Mouse (Mus musculus) limb, embryonic 11.5 days (tissue): ENCODE measurements around the gene Sfn. TPM values are rescaled to one million over a fixed set of nuclear protein-coding genes. Genes with fewer than 3 reads are reported as not detected.

ENCODE experiments used
- ATAC-seq: fragments of 200-750 bp; cut with Nextera tagmentation; 2 replicates; pipeline ENCODE4 v1.8.0; 2017; ENCODE audit warnings: low read depth; ENCODE audit not compliant: insufficient number of reproducible peaks, low FRiP score, low TSS enrichment
- DNase-seq: peaks from one replicate; pipeline ENCODE4 v3.0.0-alpha.2; 2015; ENCODE audit warnings: low spot score
- H3K27ac ChIP-seq: fragments of 300-500 bp; sonication (generic); replicated peaks from 2 replicates; pipeline ENCODE4 v1.5.1; 2014; ENCODE audit warnings: low read depth, mild to moderate bottlenecking, low read length
- H3K27me3 ChIP-seq: fragments of 300-500 bp; sonication (generic); 2 replicates; pipeline ENCODE4 v1.6.1; 2014; ENCODE audit warnings: mild to moderate bottlenecking, low read length, mixed read lengths; ENCODE audit not compliant: control insufficient read depth, insufficient read depth
- H3K36me3 ChIP-seq: fragments of 300-500 bp; sonication (generic); 2 replicates; pipeline ENCODE4 v1.6.1; 2014; ENCODE audit warnings: mild to moderate bottlenecking, low read length, moderate library complexity, mixed read lengths; ENCODE audit not compliant: control insufficient read depth, insufficient read depth
- H3K4me1 ChIP-seq: fragments of 300-500 bp; sonication (generic); 2 replicates; pipeline ENCODE4 v1.6.1; 2014; ENCODE audit warnings: low read length, mixed read lengths; ENCODE audit not compliant: control insufficient read depth, insufficient read depth
- H3K4me2 ChIP-seq: fragments of 300-500 bp; sonication (generic); 2 replicates; pipeline ENCODE4 v1.6.1; 2014; ENCODE audit warnings: low read depth, mild to moderate bottlenecking, moderate library complexity; ENCODE audit not compliant: severe bottlenecking
- H3K4me3 ChIP-seq: fragments of 300-500 bp; sonication (generic); 2 replicates; pipeline ENCODE4 v1.5.1; 2014; ENCODE audit warnings: low read depth, low read length
- H3K9ac ChIP-seq: fragments of 300-500 bp; sonication (generic); 2 replicates; pipeline ENCODE4 v1.6.1; 2014; ENCODE audit warnings: mild to moderate bottlenecking, low read length
- H3K9me3 ChIP-seq: fragments of 300-500 bp; sonication (generic); 2 replicates; pipeline ENCODE4 v1.6.1; 2016; ENCODE audit warnings: low read length; ENCODE audit not compliant: control insufficient read depth
- WGBS: fragments of 180-500 bp; shearing (Covaris S2); extraction: QIAGEN DNeasy Blood & Tissue Kit; methylation state at CpG from one replicate; pipeline ENCODE4 v1.1.7; 2014; 5-methylcytosine and 5-hydroxymethylcytosine counted together
- polyA plus RNA-seq: library from polyadenylated mRNA; unstranded; fragments of >200 nt; fragmentation: Nextera tagmentation; extraction: Ambion mirVana; gene quantifications from 2 replicates; pipeline ENCODE4 v1.2.1, GENCODE M21; 2014

Gene Sfn
- polyA plus RNA-seq, 1 experiment from 2014 or later = 34.9 TPM

DNA sequence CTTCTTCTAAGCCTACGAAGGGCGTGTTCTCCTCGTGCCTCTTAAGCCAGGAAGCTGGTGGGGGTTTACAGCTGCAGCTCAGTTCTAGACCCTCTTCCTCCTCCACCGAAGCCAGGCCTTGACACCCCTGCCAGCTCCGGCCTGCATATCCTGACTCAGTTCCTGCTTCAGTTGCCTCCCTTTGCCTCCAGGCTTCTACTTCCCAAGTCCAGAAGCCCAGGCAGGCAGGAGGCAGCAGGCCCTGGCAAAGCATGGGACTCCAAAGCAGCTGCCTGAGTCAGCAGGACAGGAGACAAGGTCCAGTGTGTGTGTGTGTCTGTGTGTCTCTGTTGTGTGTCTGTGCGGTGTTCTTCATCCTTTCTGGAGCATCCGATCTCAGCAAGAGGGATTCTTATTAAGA is 2.2 kb upstream of the Sfn start:
- H3K36me3 ChIP-seq = peaks cover 6% of the 10 kb centered on the region; the same call in 1 of the 2 replicates
- no peak overlapping the region for H3K27ac ChIP-seq

GRCm38 (mm10) chr4:133603056-133603455 is 1.1 kb upstream of the Sfn start:
- 86% methylated on average over 5 of the region's 5 CpGs for WGBS
- Histone ChIP-seq H3K27me3 (peaks cover 28% of the 10 kb centered on the region), H3K27ac (no peak overlapping the region)

More for the DNA sequence above, 2.2 kb upstream of the Sfn start:
- Histone ChIP-seq H3K9me3 (no peaks in the 10 kb centered on the region), H3K4me3 (no peak overlapping the region), H3K4me2 (no peak overlapping the region), H3K27me3 (peaks cover 25% of the 10 kb centered on the region), H3K4me1 (peaks cover 9% of the 10 kb centered on the region; the same call in 1 of the 2 replicates), H3K9ac (no peak overlapping the region)
- no peak for DNase-seq
- ATAC-seq = no peak
- 89% methylated on average over 7 of the region's 7 CpGs for WGBS

GRCm38 (mm10) chr4:133600306-133600705 is 1.7 kb downstream of the Sfn start:
- DNase-seq (no peak), ATAC-seq (no peak)
- peaks cover 9% of the 10 kb centered on the region; the same call in 1 of the 2 replicates for H3K4me1 ChIP-seq
- H3K4me3 ChIP-seq = peak overlapping the region; percentile 48
- peak overlapping the region; percentile 66 for H3K4me2 ChIP-seq
- no peak overlapping the region for H3K9ac ChIP-seq
- peaks cover 28% of the 10 kb centered on the region for H3K27me3 ChIP-seq
- WGBS = 11% methylated on average over 9 of the region's 9 CpGs
- H3K36me3 ChIP-seq = 0 out of 2 replicates have a peak, but pooled peaks cover 2% of the 10 kb centered on the region
- no peaks in the 10 kb centered on the region for H3K9me3 ChIP-seq
- no peak overlapping the region for H3K27ac ChIP-seq

More at GRCm38 (mm10) chr4:133603056-133603455, 1.1 kb upstream of the Sfn start:
- Histone ChIP-seq H3K4me2 (no peak overlapping the region), H3K4me3 (no peak overlapping the region), H3K9ac (no peak overlapping the region), H3K9me3 (no peaks in the 10 kb centered on the region), H3K36me3 (peaks cover 6% of the 10 kb centered on the region; the same call in 1 of the 2 replicates), H3K4me1 (peaks cover 9% of the 10 kb centered on the region; the same call in 1 of the 2 replicates)
- ATAC-seq (no peak), DNase-seq (no peak)

DNA sequence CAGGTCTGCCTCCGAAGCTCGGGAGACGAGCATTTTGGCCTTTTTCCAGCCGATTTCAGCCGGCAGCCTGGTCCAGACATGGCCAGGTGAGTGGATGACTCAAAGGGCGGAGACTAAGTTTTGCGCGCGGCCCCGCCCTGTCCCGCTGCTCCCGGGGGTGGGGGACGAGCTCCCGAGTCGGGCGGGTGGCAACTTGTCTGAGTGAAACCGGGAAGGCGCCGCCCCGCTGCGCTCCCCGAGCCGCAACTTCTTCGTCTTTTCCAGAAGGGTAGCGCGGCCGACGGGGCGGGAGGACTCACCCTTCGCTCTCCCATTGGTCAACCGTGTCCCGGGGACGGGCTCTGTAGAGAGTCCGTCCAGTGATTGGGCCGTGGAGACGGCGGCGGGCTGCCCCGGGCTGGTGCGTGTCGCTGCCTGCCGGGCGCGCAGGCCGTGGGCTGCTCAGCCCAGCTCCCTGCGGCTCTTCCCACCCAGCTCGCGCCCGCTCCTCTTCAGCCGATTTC is 2.3 kb downstream of the Sfn start:
- Histone ChIP-seq H3K9me3 (no peaks in the 10 kb centered on the region), H3K36me3 (0 out of 2 replicates have a peak, but pooled peaks cover 2% of the 10 kb centered on the region), H3K4me2 (peak overlapping the region; percentile 66), H3K9ac (peak overlapping the region; percentile 49), H3K4me3 (peak overlapping the region; percentile 48), H3K4me1 (peaks cover 9% of the 10 kb centered on the region; the same call in 1 of the 2 replicates), H3K27me3 (peaks cover 28% of the 10 kb centered on the region), H3K27ac (no peak overlapping the region)
- peak; percentile 93 for ATAC-seq
- WGBS = 0% methylated on average over 50 of the region's 50 CpGs
- peak; percentile 88 for DNase-seq

DNA sequence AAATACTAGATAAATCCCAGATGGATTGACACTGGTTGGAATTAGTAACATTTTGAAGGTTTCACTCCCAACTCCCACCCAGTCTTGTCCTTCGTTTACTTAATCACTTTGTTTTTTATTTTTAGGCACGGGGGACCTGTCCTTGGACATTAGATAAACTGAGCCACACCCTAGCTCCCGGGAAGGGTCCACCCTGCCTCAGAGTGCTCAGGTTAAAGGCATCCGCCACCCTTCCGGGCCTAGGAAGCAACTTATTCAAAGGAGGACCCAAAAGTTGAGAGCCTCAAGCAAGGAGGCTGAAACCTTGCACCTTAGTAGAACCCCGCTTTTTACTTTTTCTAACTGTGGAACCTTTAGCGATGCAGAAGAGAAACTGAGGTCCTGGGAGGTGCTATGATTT is 2.9 kb downstream of the Sfn start:
- no peak overlapping the region for H3K27ac ChIP-seq
- DNase-seq (no peak), ATAC-seq (no peak)
- peaks cover 9% of the 10 kb centered on the region; the same call in 1 of the 2 replicates for H3K4me1 ChIP-seq
- WGBS = 25% methylated on average over 7 of the region's 7 CpGs
- no peaks in the 10 kb centered on the region for H3K9me3 ChIP-seq
- H3K36me3 ChIP-seq = 0 out of 2 replicates have a peak, but pooled peaks cover 2% of the 10 kb centered on the region
- peaks cover 28% of the 10 kb centered on the region for H3K27me3 ChIP-seq
- H3K9ac ChIP-seq = peak overlapping the region; percentile 49; the same call in 1 of the 2 replicates
- H3K4me2 ChIP-seq = peak overlapping the region; percentile 66
- peak overlapping the region; percentile 48 for H3K4me3 ChIP-seq

GRCm38 (mm10) chr4:133598616-133599015 is 3.4 kb downstream of the Sfn start:
- ATAC-seq (no peak), DNase-seq (no peak)
- Histone ChIP-seq H3K36me3 (no peaks in the 10 kb centered on the region), H3K9me3 (no peaks in the 10 kb centered on the region), H3K9ac (no peak overlapping the region), H3K4me2 (no peak overlapping the region), H3K4me3 (no peak overlapping the region), H3K27ac (no peak overlapping the region), H3K4me1 (peaks cover 9% of the 10 kb centered on the region; the same call in 1 of the 2 replicates), H3K27me3 (peaks cover 28% of the 10 kb centered on the region)
- 48% methylated on average over 4 of the region's 4 CpGs for WGBS

DNA sequence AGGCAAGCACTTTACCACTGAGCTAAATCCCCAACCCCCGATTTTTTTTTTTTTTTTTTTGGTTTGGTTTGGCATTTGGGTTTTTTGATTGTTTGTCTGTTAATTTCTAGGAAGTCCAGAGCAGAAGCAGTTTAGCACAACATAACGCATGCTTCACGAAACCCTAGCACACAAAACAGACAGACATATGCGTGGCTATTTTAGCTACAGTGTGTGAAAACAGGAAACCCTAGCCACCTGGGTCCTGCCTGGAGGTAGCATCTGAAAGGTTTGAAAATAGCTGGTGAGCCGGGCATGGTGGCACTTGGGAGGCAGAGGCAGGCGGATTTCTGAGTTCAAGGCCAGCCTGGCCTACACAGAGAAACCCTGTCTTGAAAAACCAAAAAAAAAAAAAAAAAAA is 5.9 kb downstream of the Sfn start:
- DNase-seq = no peak
- Histone ChIP-seq H3K9me3 (no peaks in the 10 kb centered on the region), H3K27ac (no peak overlapping the region), H3K4me1 (peaks cover 6% of the 10 kb centered on the region; the same call in 1 of the 2 replicates), H3K36me3 (peaks cover 5% of the 10 kb centered on the region; the same call in 1 of the 2 replicates), H3K9ac (no peak overlapping the region), H3K4me3 (no peak overlapping the region), H3K4me2 (no peak overlapping the region), H3K27me3 (peaks cover 12% of the 10 kb centered on the region; the same call in 1 of the 2 replicates)
- 87% methylated on average over 6 of the region's 6 CpGs for WGBS
- ATAC-seq = no peak

- DNase-seq = no peak
- 71% methylated on average over 7 of the region's 7 CpGs for WGBS
Observed at GRCm38 (mm10) chr4:133595538-133595937, 6.4 kb downstream of the Sfn start.

More at GRCm38 (mm10) chr4:133595538-133595937, 6.4 kb downstream of the Sfn start:
- H3K4me2 ChIP-seq = no peak overlapping the region
- peaks cover 5% of the 10 kb centered on the region; the same call in 1 of the 2 replicates for H3K36me3 ChIP-seq
- no peak overlapping the region for H3K27ac ChIP-seq
- peaks cover 11% of the 10 kb centered on the region; the same call in 1 of the 2 replicates for H3K27me3 ChIP-seq
- no peak for ATAC-seq
- H3K9me3 ChIP-seq = no peaks in the 10 kb centered on the region
- peaks cover 6% of the 10 kb centered on the region; the same call in 1 of the 2 replicates for H3K4me1 ChIP-seq
- no peak overlapping the region for H3K4me3 ChIP-seq
- no peak overlapping the region for H3K9ac ChIP-seq
